Mouse (Mus musculus) ES-E14 (cell line): ENCODE results near the gene Cdr2. TPM values are rescaled to one million over a fixed set of nuclear protein-coding genes. Genes with fewer than 3 reads are reported as not detected.
"Not testable (repeated sequence)": the region's sequence is repeated elsewhere in the genome, so short reads cannot be mapped to it uniquely, and the experiment has no call there.

Experiments used
- DNase-seq: peaks from one replicate; pipeline ENCODE4 v3.0.0-alpha.2; 2013; ENCODE audit warnings: low read depth, low spot score
- H3K27ac ChIP-seq: 2 replicates; pipeline ENCODE4 v1.5.1; 2012; ENCODE audit warnings: low read depth, mild to moderate bottlenecking, low read length, moderate library complexity, mixed read lengths; ENCODE audit not compliant: poor library complexity, insufficient read depth, severe bottlenecking
- H3K36me3 ChIP-seq: 2 replicates; pipeline ENCODE4 v1.6.1; 2012; ENCODE audit warnings: mild to moderate bottlenecking, low read length, moderate library complexity, mixed read lengths; ENCODE audit not compliant: control insufficient read depth, poor library complexity, insufficient read depth, severe bottlenecking
- H3K4me1 ChIP-seq, 2 experiments: fragments of 150-350 bp in 1 of 2; sonication (generic) in 1 of 2; 2 replicates each; pipeline ENCODE4 v1.6.1; 2012; ENCODE audit warnings: low read length in 2 of 2, mild to moderate bottlenecking in 1 of 2, mixed read lengths in 1 of 2; ENCODE audit not compliant: control insufficient read depth in 2 of 2, insufficient read depth in 2 of 2, poor library complexity in 1 of 2
- H3K4me3 ChIP-seq, 2 experiments: fragments of 150-350 bp in 1 of 2; sonication (generic) in 1 of 2; 2 replicates each; pipeline ENCODE4 v1.5.1; 2012; ENCODE audit warnings: low read length in 2 of 2, low read depth in 1 of 2, mild to moderate bottlenecking in 1 of 2, mixed read lengths in 1 of 2; ENCODE audit not compliant: insufficient read depth in 1 of 2, poor library complexity in 1 of 2, severe bottlenecking in 1 of 2
- H3K9ac ChIP-seq: 2 replicates; pipeline ENCODE4 v1.6.1; 2012; ENCODE audit warnings: low read depth, mild to moderate bottlenecking, low read length, mixed read lengths; ENCODE audit not compliant: poor library complexity, insufficient read depth, severe bottlenecking
- H3K9me3 ChIP-seq: fragments of 150-350 bp; sonication (generic); 2 replicates; pipeline ENCODE4 v1.6.1; 2012; ENCODE audit warnings: low read depth, mild to moderate bottlenecking, low read length; ENCODE audit not compliant: control insufficient read depth, insufficient read depth
- ZNF384 ChIP-seq: IDR thresholded peaks from 2 replicates; pipeline ENCODE4 v1.6.1; 2012; ENCODE audit warnings: low read depth, low read length, inconsistent platforms
- in situ Hi-C, 2 experiments: fragments of 600-800 bp; cut with MboI; formaldehyde crosslinking; loops; one replicate each; pipeline ENCODE4 v1.15.1; 2025; ENCODE audit warnings: low sequenced_read_pairs in 2 of 2, inconsistent platforms in 1 of 2; ENCODE audit not compliant: unreplicated experiment in 2 of 2
- total RNA-seq: library from RNA; depleted of rRNA; stranded (reverse); fragments of 300-350 nt; gene quantifications from 2 replicates; pipeline ENCODE4 v1.2.3, GENCODE M21; 2012; rRNA removed

The Cdr2 gene
- total RNA-seq, 1 experiment = 25.9 TPM

DNA sequence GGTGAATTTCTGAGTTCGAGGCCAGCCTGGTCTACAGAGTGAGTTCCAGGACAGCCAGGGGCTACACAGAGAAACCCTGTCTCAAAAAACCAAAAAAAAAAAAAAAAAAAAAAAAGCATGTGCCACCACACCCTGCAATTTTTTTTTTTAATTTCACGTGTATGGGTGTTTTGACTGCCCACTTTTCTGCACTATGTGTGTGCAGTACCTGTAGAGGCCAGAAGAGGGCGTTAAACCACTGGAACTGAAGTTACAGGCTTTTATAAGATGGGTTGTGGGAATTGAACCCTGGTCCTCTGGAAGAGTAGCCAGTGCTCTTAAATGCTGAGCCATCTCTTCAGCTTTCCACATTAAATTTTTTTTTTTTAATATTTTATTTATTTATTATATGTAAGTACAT lies 71.9 kb downstream of the Cdr2 start:
- not testable (repeated sequence) for H3K36me3 ChIP-seq, H3K4me1 ChIP-seq, H3K4me3 ChIP-seq, DNase-seq, H3K9me3 ChIP-seq, H3K9ac ChIP-seq, H3K27ac ChIP-seq
- in situ Hi-C loops = loop anchor here (5.0 to 10.0 kb wide), 2 partner anchors 65 to 68 kb away; partner anchors contain the start of gene Eef2k (in 2 of the 2)
- peak; percentile 84 for TF ChIP-seq ZNF384

Other genes with a start within 250 kb of the Cdr2 start
- 0.16 and 0.18 TPM in 2 replicates for gene Vwa3a, start 243.0 kb downstream of the Cdr2 start, total RNA-seq
- gene Gm5737, start 169.9 kb downstream of the Cdr2 start, total RNA-seq = not detected in 2 replicates
- gene Eef2k, start 139.5 kb downstream of the Cdr2 start, total RNA-seq = 13.6 and 32.9 TPM in 2 replicates
- 44.4 and 51.1 TPM in 2 replicates for gene Polr3e, start 64.6 kb downstream of the Cdr2 start, total RNA-seq
- not detected in 2 replicates for gene Mfsd13b, start 197 bp upstream of the Cdr2 start, total RNA-seq
- 21.0 and 26.7 TPM in 2 replicates for gene Mettl9, start 52.1 kb upstream of the Cdr2 start, total RNA-seq
- 0.11 TPM in 1 of 2 replicates, not detected in the other for gene Igsf6, start 92.3 kb upstream of the Cdr2 start, total RNA-seq
- 0.22 and 0.58 TPM in 2 replicates for gene Otoa, start 99.3 kb upstream of the Cdr2 start, total RNA-seq